Mouse (Mus musculus) left cerebral cortex, adult 2 months (tissue): ENCODE data around the gene Ttc37. TPM values are rescaled to one million over a fixed set of nuclear protein-coding genes. Genes with fewer than 3 reads are reported as not detected.

ENCODE experiments used
- DNase-seq, 2 experiments: peaks; one replicate each; pipeline ENCODE4 v3.0.0; 2021 to 2022; ENCODE audit warnings: low spot score in 2 of 2, mixed read lengths in 1 of 2; ENCODE audit errors: extremely low spot score in 1 of 2
- H3K27ac ChIP-seq: fragments of 200-600 bp; 2 replicates; pipeline ENCODE4 v1.8.1; 2022
- H3K4me3 ChIP-seq: fragments of 200-600 bp; 2 replicates; pipeline ENCODE4 v1.8.1; 2022
- CTCF ChIP-seq: fragments of 200-600 bp; IDR thresholded peaks from 2 replicates; pipeline ENCODE4 v1.8.1; 2022; ENCODE audit warnings: antibody characterized with exemption, mild to moderate bottlenecking, moderate library complexity
- intact Hi-C: fragments of 180-260 bp; cut with DNase I; formaldehyde crosslinking; loops from one replicate; pipeline ENCODE4 v1.15.1; 2025
- total RNA-seq, 2 experiments: library from RNA; stranded (reverse); gene quantifications; 2 replicates each; pipeline ENCODE4 v1.2.3; 2021

Gene Ttc37
- total RNA-seq, 2 experiments from 2014 or later = 18.6 to 19.6 TPM

GRCm38 (mm10) chr13:76178700-76179099 lies 80.2 kb downstream of the Ttc37 start:
- TF ChIP-seq CTCF = no peak
- Histone ChIP-seq H3K4me3 (no peak overlapping the region), H3K27ac (no peak overlapping the region)
- no peak for DNase-seq
- intact Hi-C loops = no loop called here

GRCm38 (mm10) chr13:76187651-76188050 lies 89.1 kb downstream of the Ttc37 start:
- intact Hi-C loops = no loop called here
- H3K27ac ChIP-seq = no peak overlapping the region
- no peak for DNase-seq
- no peak overlapping the region for H3K4me3 ChIP-seq
- no peak for TF ChIP-seq CTCF

GRCm38 (mm10) chr13:76189190-76189589 lies 90.7 kb downstream of the Ttc37 start:
- DNase-seq = peak in 1 of 2 experiments; percentile 42
- intact Hi-C loops = no loop called here
- Histone ChIP-seq H3K4me3 (no peak overlapping the region), H3K27ac (no peak overlapping the region)
- no peak for TF ChIP-seq CTCF

- TF ChIP-seq CTCF = no peak
- H3K4me3 ChIP-seq = no peak overlapping the region
- DNase-seq = no peak
- intact Hi-C loops = no loop called here
- H3K27ac ChIP-seq = no peak overlapping the region
These were observed 91.7 kb downstream of the Ttc37 start for GRCm38 (mm10) chr13:76190273-76190672.

GRCm38 (mm10) chr13:76194937-76195336 lies 96.4 kb downstream of the Ttc37 start:
- no peak overlapping the region for H3K27ac ChIP-seq
- DNase-seq = no peak
- H3K4me3 ChIP-seq = no peak overlapping the region
- intact Hi-C loops = loop anchor here (2.0 kb wide), 1 partner anchor 64 kb away; no protein-coding TSS in a partner anchor
- TF ChIP-seq CTCF = no peak

GRCm38 (mm10) chr13:76195431-76196138 lies 97.1 kb downstream of the Ttc37 start:
- DNase-seq = no peak
- no peak overlapping the region for H3K27ac ChIP-seq
- TF ChIP-seq CTCF = no peak

GRCm38 (mm10) chr13:76197297-76197848 lies 98.8 kb downstream of the Ttc37 start:
- intact Hi-C loops = no loop called here
- DNase-seq = no peak
- no peak for TF ChIP-seq CTCF
- Histone ChIP-seq H3K27ac (no peak overlapping the region), H3K4me3 (no peak overlapping the region)

More at GRCm38 (mm10) chr13:76195431-76196138, 97.1 kb downstream of the Ttc37 start:
- intact Hi-C loops = loop anchor here (2.0 kb wide), 1 partner anchor 63 kb away; no protein-coding TSS in a partner anchor
- H3K4me3 ChIP-seq = no peak overlapping the region

GRCm38 (mm10) chr13:76199943-76200342 lies 101.4 kb downstream of the Ttc37 start:
- TF ChIP-seq CTCF = no peak
- H3K27ac ChIP-seq = no peak overlapping the region
- intact Hi-C loops = no loop called here
- H3K4me3 ChIP-seq = no peak overlapping the region
- DNase-seq = no peak

- no peak for DNase-seq
- no peak for TF ChIP-seq CTCF
- no peak overlapping the region for H3K27ac ChIP-seq
- H3K4me3 ChIP-seq = no peak overlapping the region
- intact Hi-C loops = loop anchor here (5.0 kb wide), 2 partner anchors 87 to 167 kb away; partner anchors contain the start of gene Mctp1
These were observed 116.4 kb downstream of the Ttc37 start for GRCm38 (mm10) chr13:76214928-76215327.

GRCm38 (mm10) chr13:76215397-76215796 lies 116.9 kb downstream of the Ttc37 start:
- no peak overlapping the region for H3K27ac ChIP-seq
- DNase-seq = no peak
- peak; percentile 72 for TF ChIP-seq CTCF
- no peak overlapping the region for H3K4me3 ChIP-seq
- intact Hi-C loops = loop anchor here (5.0 kb wide), 2 partner anchors 87 to 167 kb away; partner anchors contain the start of gene Mctp1

Other genes with a start within 250 kb of the Ttc37 start
- 10 to 100 TPM; 13.6 to 15.3 TPM for gene Rhobtb3, start 154.8 kb upstream of the Ttc37 start, total RNA-seq
- gene Spata9, start 131.6 kb upstream of the Ttc37 start, total RNA-seq = not detected
- gene Rfesd, start 80.0 kb upstream of the Ttc37 start, total RNA-seq = 10 to 100 TPM; 18.7 to 19.3 TPM
- 1 to 10 TPM; 3.4 to 4.2 TPM for gene Gpr150, start 41.7 kb upstream of the Ttc37 start, total RNA-seq
- 1 to 10 TPM; 4.3 to 6.6 TPM for gene Arsk, start 74 bp upstream of the Ttc37 start, total RNA-seq
- gene Fam81b, start 206.3 kb downstream of the Ttc37 start, total RNA-seq = not detected